Mouse (Mus musculus) CH12.LX (cell line): ENCODE data around the gene Tmbim4. TPM values are rescaled to one million over a fixed set of nuclear protein-coding genes. Genes with fewer than 3 reads are reported as not detected.

ENCODE experiments used
- DNase-seq: peaks from one replicate; pipeline ENCODE4 v3.0.0-alpha.2; 2013; ENCODE audit errors: extremely low read depth
- H3K27ac ChIP-seq: 2 replicates; pipeline ENCODE4 v1.5.1; 2012; ENCODE audit warnings: low read depth, mild to moderate bottlenecking, control low read depth, moderate library complexity; ENCODE audit not compliant: insufficient read depth
- H3K27me3 ChIP-seq: replicated peaks from 2 replicates; pipeline ENCODE3; 2012; ENCODE audit warnings: inconsistent platforms
- H3K36me3 ChIP-seq, 2 experiments: replicated peaks in 1 of 2; 2 replicates each; pipeline versions ENCODE3 to v1.6.1; 2012; ENCODE audit warnings: inconsistent platforms in 1 of 2, low read length in 1 of 2, mild to moderate bottlenecking in 1 of 2, mixed read lengths in 1 of 2, moderate library complexity in 1 of 2; ENCODE audit not compliant: control insufficient read depth in 1 of 2, insufficient read depth in 1 of 2
- H3K4me1 ChIP-seq, 2 experiments: 2 replicates each; pipeline ENCODE4 v1.6.1; 2012; ENCODE audit warnings: inconsistent platforms in 1 of 2, moderate library complexity in 1 of 2; ENCODE audit not compliant: insufficient read depth in 2 of 2, control insufficient read depth in 1 of 2
- H3K4me2 ChIP-seq: 2 replicates; pipeline ENCODE4 v1.6.1; 2012; ENCODE audit warnings: low read depth, mild to moderate bottlenecking, control low read depth; ENCODE audit not compliant: poor library complexity, insufficient read depth, severe bottlenecking
- H3K4me3 ChIP-seq, 3 experiments: fragments of 150-350 bp in 1 of 3; sonication (generic) in 1 of 3; replicated peaks in 1 of 3; 2 replicates each; pipeline versions ENCODE3 to v1.5.1; 2011 to 2012; ENCODE audit warnings: low read depth in 2 of 3, low read length in 2 of 3, mild to moderate bottlenecking in 2 of 3, moderate library complexity in 2 of 3, control low read depth in 1 of 3, improper control_type of control experiment in 1 of 3, inconsistent platforms in 1 of 3, mixed read lengths in 1 of 3; ENCODE audit not compliant: poor library complexity in 1 of 3
- H3K79me2 ChIP-seq: replicated peaks from 2 replicates; pipeline ENCODE4 v1.6.1; 2012; ENCODE audit warnings: mild to moderate bottlenecking, moderate library complexity; ENCODE audit not compliant: control insufficient read depth, poor library complexity, insufficient read depth, severe bottlenecking; ENCODE audit errors: extremely low read depth
- H3K9ac ChIP-seq: 2 replicates; pipeline ENCODE4 v1.6.1; 2012; ENCODE audit warnings: low read depth, mild to moderate bottlenecking, control low read depth, moderate library complexity; ENCODE audit not compliant: insufficient read depth
- H3K9me3 ChIP-seq: replicated peaks from 2 replicates; pipeline ENCODE3; 2012; ENCODE audit warnings: low read length, inconsistent platforms, mixed read lengths
- BHLHE40 ChIP-seq: IDR thresholded peaks from 2 replicates; pipeline ENCODE4 v1.6.1; 2011; ENCODE audit warnings: mild to moderate bottlenecking, low read depth, low read length, improper control_type of control experiment
- CHD1 ChIP-seq: IDR thresholded peaks from 2 replicates; pipeline ENCODE4 v1.6.1; 2012; ENCODE audit warnings: low read depth, low read length, improper control_type of control experiment, inconsistent platforms
- CHD2 ChIP-seq: IDR thresholded peaks from 2 replicates; pipeline ENCODE4 v1.6.1; 2011; ENCODE audit warnings: low read length, improper control_type of control experiment
- CTCF ChIP-seq, 2 experiments: IDR thresholded peaks in 1 of 2; conservative IDR thresholded peaks in 1 of 2; 2 replicates each; pipeline ENCODE4 v1.5.1; 2011 to 2012; ENCODE audit warnings: low read depth in 2 of 2, low read length in 2 of 2, improper control_type of control experiment in 1 of 2, inconsistent platforms in 1 of 2, mild to moderate bottlenecking in 1 of 2, moderate library complexity in 1 of 2
- E2F4 ChIP-seq: IDR thresholded peaks from 2 replicates; pipeline ENCODE4 v1.6.1; 2011; ENCODE audit warnings: low read depth, low read length, improper control_type of control experiment; ENCODE audit not compliant: insufficient replicate concordance
- ELF1 ChIP-seq: IDR thresholded peaks from 2 replicates; pipeline ENCODE4 v1.6.1; 2014; ENCODE audit warnings: low read depth, mild to moderate bottlenecking, inconsistent platforms, low read length, improper control_type of control experiment
- EP300 ChIP-seq: IDR thresholded peaks from 2 replicates; pipeline ENCODE4 v1.6.1; 2011; ENCODE audit warnings: low read length, improper control_type of control experiment
- ETS1 ChIP-seq: conservative IDR thresholded peaks from 2 replicates; pipeline ENCODE4 v1.6.1; 2012; ENCODE audit warnings: low read depth, mild to moderate bottlenecking, inconsistent platforms, low read length, improper control_type of control experiment, moderate library complexity
- GABPA ChIP-seq: IDR thresholded peaks from 2 replicates; pipeline ENCODE4 v1.6.1; 2012; ENCODE audit warnings: low read depth, low read length, improper control_type of control experiment, inconsistent platforms; ENCODE audit not compliant: insufficient replicate concordance
- HCFC1 ChIP-seq: IDR thresholded peaks from 2 replicates; pipeline ENCODE4 v1.6.1; 2012; ENCODE audit warnings: low read depth, mild to moderate bottlenecking, inconsistent platforms, low read length, improper control_type of control experiment
- JUN ChIP-seq: IDR thresholded peaks from 2 replicates; pipeline ENCODE4 v1.6.1; 2011; ENCODE audit warnings: low read depth, mild to moderate bottlenecking, low read length, improper control_type of control experiment, moderate library complexity; ENCODE audit not compliant: insufficient read depth
- JUND ChIP-seq: conservative IDR thresholded peaks from 2 replicates; pipeline ENCODE4 v1.6.1; 2011; ENCODE audit warnings: low read depth, low read length, improper control_type of control experiment
- KAT2A ChIP-seq: IDR thresholded peaks from 2 replicates; pipeline ENCODE4 v1.6.1; 2012; ENCODE audit warnings: low read length, improper control_type of control experiment, inconsistent platforms; ENCODE audit not compliant: insufficient replicate concordance
- MAFK ChIP-seq: IDR thresholded peaks from 2 replicates; pipeline ENCODE4 v1.6.1; 2011; ENCODE audit warnings: low read length, improper control_type of control experiment; ENCODE audit not compliant: insufficient replicate concordance
- MAX ChIP-seq: IDR thresholded peaks from 2 replicates; pipeline ENCODE4 v1.6.1; 2011; ENCODE audit warnings: low read length, improper control_type of control experiment
- MAZ ChIP-seq: IDR thresholded peaks from 2 replicates; pipeline ENCODE4 v1.6.1; 2012; ENCODE audit warnings: low read depth, mild to moderate bottlenecking, inconsistent platforms, low read length, improper control_type of control experiment, moderate library complexity
- MEF2A ChIP-seq: IDR thresholded peaks from 2 replicates; pipeline ENCODE4 v1.6.1; 2014; ENCODE audit warnings: low read depth, mild to moderate bottlenecking, inconsistent platforms, low read length, improper control_type of control experiment, borderline replicate concordance
- MXI1 ChIP-seq: IDR thresholded peaks from 2 replicates; pipeline ENCODE4 v1.6.1; 2011; ENCODE audit warnings: mild to moderate bottlenecking, low read depth, low read length, improper control_type of control experiment
- MYC ChIP-seq: IDR thresholded peaks from 2 replicates; pipeline ENCODE4 v1.6.1; 2011; ENCODE audit warnings: low read depth, mild to moderate bottlenecking, improper control_type of control experiment, low read length
- NELFE ChIP-seq: IDR thresholded peaks from 2 replicates; pipeline ENCODE4 v1.6.1; 2011; ENCODE audit warnings: low read depth, low read length, improper control_type of control experiment
- NRF1 ChIP-seq: IDR thresholded peaks from 2 replicates; pipeline ENCODE4 v1.6.1; 2014; ENCODE audit warnings: low read depth, mild to moderate bottlenecking, inconsistent platforms, low read length, improper control_type of control experiment, moderate library complexity
- PAX5 ChIP-seq: IDR thresholded peaks from 2 replicates; pipeline ENCODE4 v1.6.1; 2012; ENCODE audit warnings: low read length, inconsistent platforms, mixed read lengths
- POLR2A ChIP-seq: IDR thresholded peaks from 2 replicates; pipeline ENCODE4 v1.6.1; 2011; ENCODE audit warnings: low read depth, mild to moderate bottlenecking, improper control_type of control experiment, low read length
- POLR2AphosphoS2 ChIP-seq: IDR thresholded peaks from 2 replicates; pipeline ENCODE4 v1.6.1; 2011; ENCODE audit warnings: low read depth, low read length, improper control_type of control experiment
- RAD21 ChIP-seq: IDR thresholded peaks from 2 replicates; pipeline ENCODE4 v1.6.1; 2011; ENCODE audit warnings: low read depth, mild to moderate bottlenecking, low read length, improper control_type of control experiment, moderate library complexity
- RCOR1 ChIP-seq: conservative IDR thresholded peaks from 2 replicates; pipeline ENCODE4 v1.6.1; 2012; ENCODE audit warnings: low read depth, mild to moderate bottlenecking, inconsistent platforms, low read length, improper control_type of control experiment
- SIN3A ChIP-seq: IDR thresholded peaks from 2 replicates; pipeline ENCODE4 v1.6.1; 2012; ENCODE audit warnings: low read length, improper control_type of control experiment, inconsistent platforms
- SMC3 ChIP-seq: IDR thresholded peaks from 2 replicates; pipeline ENCODE4 v1.6.1; 2011; ENCODE audit warnings: low read depth, low read length, improper control_type of control experiment
- TBP ChIP-seq: conservative IDR thresholded peaks from 2 replicates; pipeline ENCODE4 v1.6.1; 2011; ENCODE audit warnings: low read depth, low read length, improper control_type of control experiment
- TCF12 ChIP-seq: IDR thresholded peaks from 2 replicates; pipeline ENCODE4 v1.6.1; 2014; ENCODE audit warnings: low read depth, mild to moderate bottlenecking, inconsistent platforms, low read length, improper control_type of control experiment
- UBTF ChIP-seq: IDR thresholded peaks from 2 replicates; pipeline ENCODE4 v1.6.1; 2012; ENCODE audit warnings: low read depth, mild to moderate bottlenecking, inconsistent platforms, low read length, improper control_type of control experiment, moderate library complexity
- USF1 ChIP-seq: IDR thresholded peaks from 2 replicates; pipeline ENCODE4 v1.6.1; 2014; ENCODE audit warnings: low read depth, mild to moderate bottlenecking, inconsistent platforms, low read length, improper control_type of control experiment
- USF2 ChIP-seq: conservative IDR thresholded peaks from 2 replicates; pipeline ENCODE4 v1.6.1; 2011; ENCODE audit warnings: low read depth, low read length, improper control_type of control experiment
- ZC3H11A ChIP-seq: IDR thresholded peaks from 2 replicates; pipeline ENCODE4 v1.6.1; 2012; ENCODE audit warnings: low read depth, mild to moderate bottlenecking, inconsistent platforms, low read length, improper control_type of control experiment
- ZKSCAN1 ChIP-seq: IDR thresholded peaks from 2 replicates; pipeline ENCODE4 v1.6.1; 2012; ENCODE audit warnings: low read depth, inconsistent platforms, low read length, improper control_type of control experiment, borderline replicate concordance
- ZMIZ1 ChIP-seq: IDR thresholded peaks from 2 replicates; pipeline ENCODE4 v1.6.1; 2012; ENCODE audit warnings: low read depth, mild to moderate bottlenecking, inconsistent platforms, low read length, improper control_type of control experiment
- ZNF384 ChIP-seq: IDR thresholded peaks from 2 replicates; pipeline ENCODE4 v1.6.1; 2012; ENCODE audit warnings: low read depth, low read length, improper control_type of control experiment, inconsistent platforms
- dilution Hi-C: fragments of 300-500 bp; cut with MboI; formaldehyde crosslinking; loops from 2 replicates; pipeline ENCODE4 v1.14.3; 2020; ENCODE audit warnings: low sequenced_read_pairs; ENCODE audit not compliant: extremely low pct_unique_long_range_greater_than_20kb, extremely low pct_ligation_motif_present
- in situ Hi-C: fragments of 300-500 bp; cut with MboI; formaldehyde crosslinking; loops from 3 replicates; pipeline ENCODE4 v1.14.3; 2019; ENCODE audit warnings: low sequenced_read_pairs, low pct_ligation_motif_present, low pct_unique_long_range_greater_than_20kb, mixed read lengths
- polyA plus RNA-seq: library from polyadenylated mRNA; unstranded; fragments of >175 nt; gene quantifications from 2 replicates; pipeline ENCODE4 v1.2.1, GENCODE M21; 2012; ENCODE audit warnings: low read depth; ENCODE audit not compliant: insufficient read length
- total RNA-seq, 2 experiments: library from RNA; depleted of rRNA; stranded (reverse); fragments of 300-350 nt in 1 of 2; fragments of >200 nt in 1 of 2; gene quantifications; 2 replicates each; pipeline ENCODE4 v1.2.3; 2012 to 2014

Tmbim4 gene
- total and polyA plus RNA-seq, 3 experiments = 97.8 to 113 (median 112) TPM

- DNase-seq = peak; percentile 87
- dilution Hi-C loops = no loop called here
- TF ChIP-seq TBP (0 out of 2 replicates have a peak, but pooled peaks have one; percentile 32), MAZ (no peak), SMC3 (no peak), POLR2A (peak; percentile 89), ZKSCAN1 (no peak), UBTF (no peak), ZMIZ1 (no peak; the same call in 1 of the 2 replicates), MAFK (no peak), ELF1 (peak; percentile 99), PAX5 (no peak), RCOR1 (no peak), JUN (no peak), MAX (peak; percentile 91), USF2 (no peak), ZC3H11A (no peak), USF1 (no peak), E2F4 (no peak), POLR2AphosphoS2 (peak; percentile 86; the same call in 1 of the 2 replicates), MXI1 (peak; percentile 95), RAD21 (no peak), ZNF384 (no peak), JUND (no peak), BHLHE40 (no peak), CTCF (conservative IDR thresholded peaks at IDR 0.05 in 1 of 2, IDR thresholded peaks at IDR 0.05 in 1 of 2; ENCODE audit: low read depth in 2 of 2, low read length in 2 of 2) (no peak), SIN3A (peak; percentile 92), TCF12 (peak; percentile 69), GABPA (no peak), EP300 (no peak), KAT2A (0 out of 2 replicates have a peak, but pooled peaks have one; percentile 63), CHD1 (no peak), CHD2 (no peak), NRF1 (no peak), MYC (peak; percentile 88), HCFC1 (peak; percentile 87), ETS1 (no peak), NELFE (peak; percentile 88), MEF2A (peak; percentile 24; the same call in 1 of the 2 replicates)
Observed at GRCm38 (mm10) chr10:120226871-120227661, 25.7 kb downstream of the Tmbim4 start, which contains the start of gene Llph. Gene Llph (plus strand): TSS chr10:120227070.

More at GRCm38 (mm10) chr10:120226871-120227661, 25.7 kb downstream of the Tmbim4 start, which contains the start of gene Llph:
- Histone ChIP-seq H3K9me3 (no peaks in the 10 kb centered on the region), H3K9ac (peak within 1 kb of the TSS; percentile 92), H3K27ac (peak within 1 kb of the TSS; percentile 5), H3K27me3 (no peaks in the 10 kb centered on the region), H3K79me2 (peaks cover 27% of the 10 kb centered on the region), H3K36me3 (peaks cover 34 to 60% of the 10 kb centered on the region in 2 experiments), H3K4me1 (peaks cover 5 to 25% of the 10 kb centered on the region in 2 experiments), H3K4me2 (peak within 1 kb of the TSS; percentile 80), H3K4me3 (peak within 1 kb of the TSS; percentile 95 to 100 (median 99))
- in situ Hi-C loops = loop anchor here (25.0 kb wide), 1 partner anchor 1035 kb away; no protein-coding TSS in a partner anchor
